Mouse (Mus musculus) layer of hippocampus, adult 11-12 months (tissue): ENCODE measurements around the gene Med12.
"Not testable (repeated sequence)": the region's sequence is repeated elsewhere in the genome, so short reads cannot be mapped to it uniquely, and the experiment has no call there.

Experiments used
- DNase-seq: peaks from one replicate; pipeline ENCODE4 v3.0.0; 2022; ENCODE audit warnings: low spot score

The Med12 gene

GRCm38 (mm10) chrX:101299473-101300426 lies 25.9 kb downstream of the Med12 start:
- DNase-seq = no peak

- DNase-seq = no peak
Measured at GRCm38 (mm10) chrX:101300427-101301030, 26.7 kb downstream of the Med12 start.

GRCm38 (mm10) chrX:101301654-101302053 lies 27.8 kb downstream of the Med12 start:
- no peak for DNase-seq

GRCm38 (mm10) chrX:101304646-101305045 lies 30.8 kb downstream of the Med12 start:
- no peak for DNase-seq

- no peak for DNase-seq
Measured at GRCm38 (mm10) chrX:101309299-101309698, 35.5 kb downstream of the Med12 start.

GRCm38 (mm10) chrX:101313625-101314359 lies 40.0 kb downstream of the Med12 start:
- peak; percentile 80 for DNase-seq

GRCm38 (mm10) chrX:101319775-101320174 lies 45.9 kb downstream of the Med12 start:
- no peak for DNase-seq

GRCm38 (mm10) chrX:101325989-101326899 lies 52.4 kb downstream of the Med12 start:
- DNase-seq = no peak

- peak; percentile 74 for DNase-seq
Measured at GRCm38 (mm10) chrX:101329372-101330028, 55.7 kb downstream of the Med12 start.

GRCm38 (mm10) chrX:101332031-101332374 lies 58.2 kb downstream of the Med12 start:
- DNase-seq = no peak

- peak; percentile 86 for DNase-seq
Measured at GRCm38 (mm10) chrX:101332375-101333211, 58.8 kb downstream of the Med12 start.

GRCm38 (mm10) chrX:101334606-101335005 lies 60.8 kb downstream of the Med12 start:
- peak; percentile 20 for DNase-seq

- no peak for DNase-seq
Measured at GRCm38 (mm10) chrX:101338666-101339065, 64.8 kb downstream of the Med12 start.

GRCm38 (mm10) chrX:101342837-101343236 lies 69.0 kb downstream of the Med12 start:
- DNase-seq = not testable (repeated sequence)

- no peak for DNase-seq
Measured at GRCm38 (mm10) chrX:101345456-101345855, 71.6 kb downstream of the Med12 start.

GRCm38 (mm10) chrX:101346475-101346874 lies 72.6 kb downstream of the Med12 start:
- no peak for DNase-seq
